Mouse (Mus musculus): Measurements from ENCODE around the gene Mypn.

GRCm38 (mm10) chr10:63086304-63086703 lies 117.4 kb downstream of the Mypn start:
- TF ChIP-seq CTCF (conservative IDR thresholded peaks at IDR 0.05 in 1 of 2, IDR thresholded peaks at IDR 0.05 in 1 of 2; ENCODE audit: low read depth in 2 of 2, low read length in 2 of 2) (no peak), POLR2A (IDR thresholded peaks at IDR 0.05; ENCODE audit: low read depth, low read length) (no peak), EP300 (IDR thresholded peaks at IDR 0.05; ENCODE audit: low read length) (no peak)

All from CH12.LX (cell line).